Mouse (Mus musculus) activated CD4-positive, CD25-positive, alpha-beta regulatory T cell (primary cell): ENCODE data around the gene Nrros. TPM values are rescaled to one million over a fixed set of nuclear protein-coding genes. Genes with fewer than 3 reads are reported as not detected.

Experiments used
- polyA plus RNA-seq, 2 experiments: library from polyadenylated mRNA; unstranded; fragments of 100-300 nt; shearing (Covaris generic); gene quantifications; one replicate each; pipeline ENCODE4 v1.2.1; 2017

The Nrros gene
- 10 to 100 TPM; 86.5 to 91.7 TPM for polyA plus RNA-seq

GRCm38 (mm10) chr16:32165281-32165821 is at the start of gene Nrros:
TSS of gene Nrros (minus strand) at chr16:32165594.

GRCm38 (mm10) chr16:32179333-32179901 is 14.0 kb upstream of the Nrros start, which contains the start of gene Bex6:
TSS of gene Bex6 (plus strand) at chr16:32179823.

GRCm38 (mm10) chr16:32099638-32100150 is 65.7 kb downstream of the Nrros start, which contains the start of the genes Pigx and Cep19:
TSS of gene Pigx (minus strand) at chr16:32099740.
TSS of gene Cep19 (plus strand) at chr16:32099800.

Other genes starting within 250 kb of the Nrros start
- 1 to 10 TPM; 1.2 to 1.9 TPM for gene Pigz, start 231.7 kb downstream of the Nrros start, polyA plus RNA-seq
- 10 to 100 TPM; 42.7 to 54.2 TPM for gene 0610012G03Rik, start 217.1 kb downstream of the Nrros start, polyA plus RNA-seq
- 10 to 100 TPM; 40.2 to 40.6 TPM for gene Ncbp2, start 217.1 kb downstream of the Nrros start, polyA plus RNA-seq
- gene Senp5, start 162.3 kb downstream of the Nrros start, polyA plus RNA-seq: 10 to 100 TPM; 17.3 to 18.6 TPM
- 100 to 1,000 TPM; 112 to 151 TPM for gene Pak2, start 86.3 kb downstream of the Nrros start, polyA plus RNA-seq
- 100 to 1,000 TPM; 182 to 209 TPM for gene Pigx, start 65.9 kb downstream of the Nrros start, polyA plus RNA-seq
- 10 to 100 TPM; 35.7 to 42.3 TPM for gene Cep19, start 65.8 kb downstream of the Nrros start, polyA plus RNA-seq
- gene Bex6, start 14.2 kb upstream of the Nrros start, polyA plus RNA-seq: under 1 TPM in 1 of 2 experiments, not detected in 1; 0.38 TPM
- 10 to 100 TPM; 16.9 to 17.0 TPM for gene Fbxo45, start 81.6 kb upstream of the Nrros start, polyA plus RNA-seq
- 10 to 100 TPM; 21.2 to 22.8 TPM for gene Wdr53, start 81.6 kb upstream of the Nrros start, polyA plus RNA-seq
- gene Smco1, start 105.9 kb upstream of the Nrros start, polyA plus RNA-seq: under 1 TPM in 1 of 2 experiments, not detected in 1; 0.44 TPM
- gene Rnf168, start 111.9 kb upstream of the Nrros start, polyA plus RNA-seq: 10 to 100 TPM; 23.1 to 25.1 TPM
- 10 to 100 TPM; 17.8 to 21.4 TPM for gene Ubxn7, start 166.7 kb upstream of the Nrros start, polyA plus RNA-seq
- not detected for gene Tm4sf19, start 234.9 kb upstream of the Nrros start, polyA plus RNA-seq